Mouse (Mus musculus) MEL (cell line): ENCODE results near the gene Mmp15. TPM values are rescaled to one million over a fixed set of nuclear protein-coding genes. Genes with fewer than 3 reads are reported as not detected.

Source experiments
- DNase-seq: peaks from one replicate; pipeline ENCODE4 v3.0.0; 2011; ENCODE audit warnings: low read depth, low spot score
- H3K27ac ChIP-seq: 2 replicates; pipeline ENCODE4 v1.5.1; 2012; ENCODE audit warnings: low read depth, mild to moderate bottlenecking, control low read depth, low read length, moderate library complexity; ENCODE audit not compliant: control insufficient read depth
- H3K27me3 ChIP-seq, 2 experiments: fragments of 150-350 bp in 1 of 2; sonication (generic) in 1 of 2; 2 replicates each; pipeline ENCODE4 v1.6.1; 2012; ENCODE audit warnings: low read length in 2 of 2, mild to moderate bottlenecking in 2 of 2, improper control_type of control experiment in 1 of 2, moderate library complexity in 1 of 2; ENCODE audit not compliant: insufficient read depth in 2 of 2, control insufficient read depth in 1 of 2
- H3K36me3 ChIP-seq, 2 experiments: 2 replicates each; pipeline ENCODE4 v1.6.1; 2012 to 2014; ENCODE audit warnings: low read length in 2 of 2, improper control_type of control experiment in 1 of 2, inconsistent platforms in 1 of 2, mild to moderate bottlenecking in 1 of 2; ENCODE audit not compliant: insufficient read depth in 2 of 2, control insufficient read depth in 1 of 2
- H3K4me1 ChIP-seq, 2 experiments: fragments of 150-350 bp in 1 of 2; sonication (generic) in 1 of 2; 2 replicates each; pipeline ENCODE4 v1.6.1; 2012; ENCODE audit warnings: low read length in 2 of 2, improper control_type of control experiment in 1 of 2, mild to moderate bottlenecking in 1 of 2; ENCODE audit not compliant: insufficient read depth in 2 of 2, control insufficient read depth in 1 of 2
- H3K4me3 ChIP-seq, 2 experiments: fragments of 150-350 bp in 1 of 2; sonication (generic) in 1 of 2; 2 replicates each; pipeline ENCODE4 v1.5.1; 2012; ENCODE audit warnings: low read depth in 2 of 2, low read length in 2 of 2, mild to moderate bottlenecking in 2 of 2, moderate library complexity in 2 of 2, control low read depth in 1 of 2, improper control_type of control experiment in 1 of 2; ENCODE audit not compliant: control insufficient read depth in 1 of 2, insufficient read depth in 1 of 2
- H3K79me2 ChIP-seq: 2 replicates; pipeline ENCODE4 v1.6.1; 2012; ENCODE audit warnings: mild to moderate bottlenecking, low read length, moderate library complexity; ENCODE audit not compliant: control insufficient read depth, poor library complexity, insufficient read depth
- H3K9ac ChIP-seq: 2 replicates; pipeline ENCODE4 v1.6.1; 2012; ENCODE audit warnings: low read depth, mild to moderate bottlenecking, control low read depth, low read length, moderate library complexity; ENCODE audit not compliant: control insufficient read depth, poor library complexity, severe bottlenecking
- H3K9me3 ChIP-seq: fragments of 150-350 bp; sonication (generic); replicated peaks from 2 replicates; pipeline ENCODE4 v1.6.1; 2012; ENCODE audit warnings: mild to moderate bottlenecking, low read length, improper control_type of control experiment, moderate library complexity; ENCODE audit not compliant: insufficient read depth
- BHLHE40 ChIP-seq: IDR thresholded peaks from 2 replicates; pipeline ENCODE4 v1.6.1; 2012; ENCODE audit warnings: low read depth, mild to moderate bottlenecking, inconsistent platforms, low read length, improper control_type of control experiment, borderline replicate concordance
- E2F4 ChIP-seq: IDR thresholded peaks from 2 replicates; pipeline ENCODE4 v1.6.1; 2011; ENCODE audit warnings: low read depth, low read length, improper control_type of control experiment, borderline replicate concordance
- ELF1 ChIP-seq: IDR thresholded peaks from 2 replicates; pipeline ENCODE4 v1.6.1; 2014; ENCODE audit warnings: low read depth, mild to moderate bottlenecking, inconsistent platforms, low read length, improper control_type of control experiment, moderate library complexity
- ETS1 ChIP-seq: IDR thresholded peaks from 2 replicates; pipeline ENCODE4 v1.6.1; 2012; ENCODE audit warnings: low read depth, mild to moderate bottlenecking, inconsistent platforms, low read length, improper control_type of control experiment, moderate library complexity
- GABPA ChIP-seq: IDR thresholded peaks from 2 replicates; pipeline ENCODE4 v1.6.1; 2012; ENCODE audit warnings: low read depth, mild to moderate bottlenecking, inconsistent platforms, low read length, improper control_type of control experiment, moderate library complexity
- MAFK ChIP-seq: IDR thresholded peaks from 2 replicates; pipeline ENCODE4 v1.6.1; 2011; ENCODE audit warnings: low read depth, mild to moderate bottlenecking, low read length, improper control_type of control experiment, borderline replicate concordance
- MAX ChIP-seq: IDR thresholded peaks from 2 replicates; pipeline ENCODE4 v1.6.1; 2011; ENCODE audit warnings: low read length, improper control_type of control experiment
- MAZ ChIP-seq: IDR thresholded peaks from 2 replicates; pipeline ENCODE4 v1.6.1; 2012; ENCODE audit warnings: low read depth, mild to moderate bottlenecking, inconsistent platforms, low read length, improper control_type of control experiment
- MEF2A ChIP-seq: IDR thresholded peaks from 2 replicates; pipeline ENCODE4 v1.6.1; 2014; ENCODE audit warnings: low read depth, mild to moderate bottlenecking, inconsistent platforms, low read length, improper control_type of control experiment; ENCODE audit not compliant: poor library complexity, insufficient replicate concordance, severe bottlenecking; ENCODE audit errors: extremely low read depth
- MXI1 ChIP-seq: IDR thresholded peaks from 2 replicates; pipeline ENCODE4 v1.6.1; 2011; ENCODE audit warnings: mild to moderate bottlenecking, low read depth, low read length, improper control_type of control experiment
- RCOR1 ChIP-seq: IDR thresholded peaks from 2 replicates; pipeline ENCODE4 v1.6.1; 2012; ENCODE audit warnings: low read depth, mild to moderate bottlenecking, inconsistent platforms, low read length, improper control_type of control experiment
- TAL1 ChIP-seq: IDR thresholded peaks from 2 replicates; pipeline ENCODE4 v1.6.1; 2012; ENCODE audit warnings: mild to moderate bottlenecking, inconsistent platforms, low read length, moderate library complexity, mixed read lengths
- UBTF ChIP-seq: IDR thresholded peaks from 2 replicates; pipeline ENCODE4 v1.6.1; 2012; ENCODE audit warnings: low read depth, mild to moderate bottlenecking, inconsistent platforms, low read length, improper control_type of control experiment, moderate library complexity, borderline replicate concordance; ENCODE audit not compliant: insufficient read depth
- USF1 ChIP-seq: IDR thresholded peaks from 2 replicates; pipeline ENCODE4 v1.6.1; 2014; ENCODE audit warnings: low read depth, mild to moderate bottlenecking, inconsistent platforms, low read length, improper control_type of control experiment, moderate library complexity
- polyA plus RNA-seq, 2 experiments: library from polyadenylated mRNA; stranded (reverse) in 1 of 2; unstranded in 1 of 2; fragments of >175 nt in 1 of 2; fragments of >200 nt in 1 of 2; gene quantifications; 2 replicates each; pipeline versions ENCODE4 v1.2.1 to v1.2.4; 2012; ENCODE audit warnings: low replicate concordance in 2 of 2, low read depth in 1 of 2; ENCODE audit not compliant: insufficient read length in 2 of 2, insufficient read depth in 1 of 2, missing spikeins in 1 of 2
- total RNA-seq: library from RNA; depleted of rRNA; stranded (reverse); fragments of 300-350 nt; gene quantifications from 2 replicates; pipeline ENCODE4 v1.2.3, GENCODE M21; 2012

The Mmp15 gene
- total and polyA plus RNA-seq, 3 experiments: 0.01 TPM; not detected in 2

GRCm38 (mm10) chr8:95369581-95370326 lies 17.7 kb downstream of the Mmp15 start:
- Histone ChIP-seq H3K4me3 (no peak overlapping the region), H3K27ac (no peak overlapping the region), H3K36me3 (no peaks in the 10 kb centered on the region), H3K27me3 (no peaks in the 10 kb centered on the region), H3K9me3 (no peaks in the 10 kb centered on the region), H3K9ac (no peak overlapping the region), H3K79me2 (no peaks in the 10 kb centered on the region), H3K4me1 (peaks cover 0 to 7% of the 10 kb centered on the region in 2 experiments; a peak in 2 of 4 replicates)
- DNase-seq: no peak
- TF ChIP-seq BHLHE40 (no peak), MAZ (no peak), E2F4 (no peak)

GRCm38 (mm10) chr8:95373389-95374002 lies 21.4 kb downstream of the Mmp15 start:
- no peak overlapping the region for H3K27ac ChIP-seq
- H3K9ac ChIP-seq: no peak overlapping the region
- no peaks in the 10 kb centered on the region for H3K4me1 ChIP-seq
- no peaks in the 10 kb centered on the region for H3K79me2 ChIP-seq
- TF ChIP-seq ELF1: no peak
- TF ChIP-seq MAFK: no peak
- no peak for TF ChIP-seq MAX
- no peak for TF ChIP-seq TAL1
- TF ChIP-seq USF1: no peak
- TF ChIP-seq GABPA: no peak
- no peak for TF ChIP-seq RCOR1
- no peak for TF ChIP-seq MXI1
- no peak for TF ChIP-seq MEF2A
- TF ChIP-seq UBTF: no peak
- TF ChIP-seq ETS1: no peak
- H3K4me3 ChIP-seq: no peak overlapping the region
- no peaks in the 10 kb centered on the region for H3K36me3 ChIP-seq
- H3K9me3 ChIP-seq: no peaks in the 10 kb centered on the region
- H3K27me3 ChIP-seq: peaks cover 0 to 2% of the 10 kb centered on the region in 2 experiments; a peak in 2 of 4 replicates
- DNase-seq: no peak
